Mouse (Mus musculus) E14TG2a.4 (cell line): ENCODE results near the gene Sdk1.

ENCODE experiments used
- CTCF ChIP-seq: conservative IDR thresholded peaks from 2 replicates; pipeline ENCODE4 v1.5.1; 2014; ENCODE audit warnings: low read length
- NANOG ChIP-seq: IDR thresholded peaks from 2 replicates; pipeline ENCODE4 v1.6.1; 2014; ENCODE audit warnings: borderline replicate concordance, low read length, mixed read lengths

GRCm38 (mm10) chr5:142096377-142096841 lies 855.1 kb downstream of the Sdk1 start:
- TF ChIP-seq CTCF = no peak
- TF ChIP-seq NANOG = no peak
